Mouse (Mus musculus): ENCODE measurements around the gene Apol9a.
"Not testable (repeated sequence)": the region's sequence is repeated elsewhere in the genome, so short reads cannot be mapped to it uniquely, and the experiment has no call there.

The Apol9a gene

DNA sequence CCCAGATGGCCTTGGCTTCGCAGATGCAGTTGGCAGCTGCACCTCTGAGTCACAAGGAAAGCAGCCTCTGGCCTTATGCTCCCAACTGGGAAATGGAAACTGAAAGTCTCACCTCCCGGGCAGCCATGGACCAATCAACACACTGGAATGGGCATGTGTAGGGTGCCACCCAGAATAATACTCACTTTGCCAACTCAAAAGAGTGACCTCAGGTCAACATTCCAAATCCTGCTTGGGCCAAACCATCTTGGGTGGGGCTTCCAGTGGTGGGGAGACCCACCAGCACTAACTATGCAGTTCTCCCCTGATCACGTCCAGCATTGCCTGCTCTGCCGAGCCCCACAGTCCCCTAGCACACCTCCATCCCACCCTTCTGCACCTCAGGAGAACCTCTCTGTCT lies at the start of gene Apol9a:
Gene Apol9a (minus strand): TSS at position 101 of the 400 bp plus-strand sequence.
- not testable (repeated sequence) for DNase-seq

DNA sequence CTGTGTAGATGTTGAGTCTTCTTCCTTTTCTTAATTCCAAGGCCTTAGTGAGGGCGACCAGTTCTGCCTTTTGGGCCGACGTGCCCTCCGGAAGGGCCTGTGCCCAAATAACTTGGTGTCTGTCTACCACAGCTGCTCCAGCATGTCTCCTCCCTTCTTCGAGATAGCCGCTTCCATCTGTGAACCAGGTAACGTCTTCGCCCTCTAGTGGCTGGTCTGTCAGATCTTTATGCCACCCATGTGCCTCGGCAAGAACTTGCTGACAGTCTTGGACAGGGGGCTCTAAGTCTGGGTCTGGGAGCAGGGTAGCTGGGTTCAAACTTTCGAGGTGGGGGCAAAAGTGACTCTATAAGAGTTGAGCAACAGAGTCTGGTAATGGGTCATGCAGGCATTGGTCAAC lies 39.0 kb upstream of the Apol9a start:
- peak in 1 of 2 experiments; percentile 4 for DNase-seq

GRCm38 (mm10) chr15:77447392-77447791 lies 36.5 kb upstream of the Apol9a start, which contains the start of gene Apol7b:
TSS of gene Apol7b (minus strand) at chr15:77447492.
- not testable (repeated sequence) for DNase-seq

DNA sequence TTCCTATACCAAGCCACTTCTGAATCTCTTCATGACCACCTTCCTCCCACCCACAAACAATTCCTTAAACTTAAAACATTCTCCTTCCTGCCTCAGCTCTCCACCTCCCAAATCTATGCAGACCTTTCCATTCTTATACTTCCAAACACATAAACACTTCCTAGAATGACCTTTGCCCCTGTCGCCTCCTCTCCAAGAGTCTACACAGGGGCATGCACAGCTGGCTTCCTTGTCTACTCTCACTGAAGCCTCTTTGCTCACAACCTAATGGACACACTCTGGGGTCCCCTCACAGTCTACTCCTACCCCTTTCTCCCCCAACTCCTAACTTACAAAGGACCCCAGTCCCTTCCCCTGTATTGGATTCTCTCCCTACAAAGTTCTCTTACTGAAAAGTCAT lies 34.7 kb upstream of the Apol9a start:
- not testable (repeated sequence) for DNase-seq

DNA sequence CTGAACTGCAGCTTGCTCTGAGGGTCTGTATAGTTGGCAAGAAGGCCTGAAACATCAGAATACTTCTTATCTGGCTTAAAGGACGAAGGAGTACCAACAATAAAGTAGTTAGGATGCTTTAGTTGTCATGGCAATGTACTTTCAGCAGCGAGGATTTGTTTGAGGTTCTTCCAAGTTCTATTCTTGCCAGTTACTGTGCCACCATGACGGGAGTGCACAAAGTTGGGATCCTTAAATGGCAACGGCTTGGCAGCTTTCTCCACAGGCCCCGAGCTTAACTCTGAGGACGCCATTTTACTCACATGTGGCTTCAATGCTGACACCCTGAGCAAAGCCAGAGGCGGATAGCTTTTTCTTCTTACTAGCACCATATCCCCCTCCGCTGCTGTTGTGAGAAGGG lies 33.8 kb upstream of the Apol9a start:
- not testable (repeated sequence) for DNase-seq

DNA sequence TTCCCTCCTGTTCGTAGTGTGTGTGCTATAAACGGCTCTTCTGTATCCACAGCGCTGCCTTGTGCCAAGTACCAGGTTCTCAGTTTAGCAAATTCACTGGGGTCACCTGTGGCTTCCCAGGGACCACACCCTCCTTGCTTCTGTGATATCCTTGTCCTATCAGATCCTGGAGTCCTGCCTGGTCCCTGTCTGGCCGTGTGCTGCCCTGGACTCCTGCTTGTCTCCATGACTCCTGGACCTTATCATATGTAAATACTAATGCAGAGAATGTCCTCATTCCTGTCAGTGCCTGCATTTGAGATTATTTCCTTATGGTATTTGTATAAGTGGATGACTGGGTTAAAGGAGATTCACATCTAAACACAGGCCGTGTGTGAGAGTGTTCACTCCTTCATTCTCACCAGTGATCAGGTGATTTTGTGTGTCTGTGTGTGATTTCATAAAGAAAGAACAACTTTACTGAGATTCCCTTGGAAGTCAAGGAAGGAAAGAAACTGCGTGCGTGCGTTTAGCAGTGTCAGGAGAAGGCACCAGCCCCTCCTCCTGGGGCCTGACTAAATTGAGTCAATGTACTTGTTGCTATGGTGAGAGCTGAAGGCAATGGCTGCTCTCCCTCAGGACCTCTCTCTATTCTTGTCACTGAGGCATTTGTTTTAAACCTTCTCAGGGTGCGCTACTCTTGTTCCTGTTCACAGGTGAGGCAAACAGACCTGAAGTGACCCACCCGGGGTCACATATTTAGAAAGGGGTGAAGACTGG lies 17.9 kb upstream of the Apol9a start:
- DNase-seq: not testable (repeated sequence)

DNA sequence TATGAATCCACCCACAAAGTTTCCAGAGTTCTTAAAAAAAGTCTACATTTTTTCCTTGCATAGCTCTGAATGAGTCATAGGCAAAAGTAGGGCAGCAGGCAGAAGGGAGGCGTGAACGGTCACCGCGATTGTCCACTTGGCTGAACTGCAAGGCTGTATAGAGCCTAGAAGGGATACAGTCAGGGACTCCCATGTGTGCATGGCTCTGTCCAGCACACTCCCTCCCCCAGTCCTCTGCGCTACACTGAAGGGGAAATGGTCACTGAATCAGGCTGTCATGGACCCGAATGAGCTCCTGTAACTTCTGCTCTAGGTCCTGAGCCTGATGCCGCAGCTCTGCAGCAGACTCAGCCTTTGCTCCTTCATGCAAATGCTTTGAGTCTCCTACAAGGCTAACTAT lies 12.0 kb upstream of the Apol9a start:
- DNase-seq: not testable (repeated sequence)

DNA sequence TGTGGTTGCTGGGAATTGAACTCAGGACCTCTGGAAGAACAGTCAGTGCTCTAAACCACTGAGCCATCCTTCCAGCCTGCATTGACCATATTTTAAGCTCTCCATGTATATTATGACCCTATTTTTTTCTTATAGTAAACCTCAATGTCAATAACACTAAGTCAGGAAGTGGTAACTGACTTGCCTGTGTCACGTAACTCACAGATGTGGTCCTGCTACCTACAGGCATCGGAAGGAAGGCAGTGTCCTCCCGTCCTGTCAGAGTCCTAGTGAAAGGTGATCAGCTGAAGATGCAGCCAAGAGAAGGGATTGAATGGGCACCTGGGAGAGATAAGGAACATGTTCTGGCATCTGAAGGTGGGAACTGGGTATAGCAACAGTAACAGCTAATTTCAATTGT lies 8.7 kb upstream of the Apol9a start:
- DNase-seq: not testable (repeated sequence)

DNA sequence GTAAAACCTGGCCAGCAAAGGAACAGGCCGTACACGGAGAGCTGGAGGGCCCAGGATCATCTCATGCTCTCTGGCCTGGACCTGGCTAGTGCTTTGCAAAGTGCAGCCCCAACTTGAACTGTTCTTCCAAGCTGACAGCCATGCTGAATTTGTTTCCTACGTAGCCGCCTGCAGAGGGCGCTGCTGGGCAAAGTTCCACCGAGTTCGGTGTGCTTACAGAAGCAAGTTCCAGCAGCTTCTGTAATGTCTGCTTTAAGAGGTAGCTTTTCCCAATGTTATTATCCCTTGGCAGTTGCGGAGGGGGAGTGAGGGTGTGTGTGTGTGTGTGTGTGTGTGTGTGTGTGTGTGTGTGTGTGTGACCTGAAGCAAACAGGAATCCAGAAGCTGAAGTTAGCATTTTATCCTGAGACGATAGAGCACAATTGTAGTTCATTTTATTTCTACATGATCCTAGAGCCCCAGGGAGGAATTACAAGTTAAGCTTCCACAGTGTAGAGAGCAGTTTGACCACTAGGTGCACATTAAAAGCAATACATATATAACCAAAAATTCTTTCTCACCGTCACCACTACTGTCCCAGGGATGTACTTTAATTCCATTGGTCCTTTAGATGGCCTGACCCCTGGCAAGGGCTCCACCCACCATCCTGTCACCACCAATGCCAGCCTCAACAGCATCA lies 5.9 kb upstream of the Apol9a start:
- DNase-seq: not testable (repeated sequence)

- not testable (repeated sequence) for DNase-seq
These were observed 4.7 kb upstream of the Apol9a start for GRCm38 (mm10) chr15:77415653-77416052.

GRCm38 (mm10) chr15:77412695-77413094 lies 1.8 kb upstream of the Apol9a start:
- not testable (repeated sequence) for DNase-seq

DNA sequence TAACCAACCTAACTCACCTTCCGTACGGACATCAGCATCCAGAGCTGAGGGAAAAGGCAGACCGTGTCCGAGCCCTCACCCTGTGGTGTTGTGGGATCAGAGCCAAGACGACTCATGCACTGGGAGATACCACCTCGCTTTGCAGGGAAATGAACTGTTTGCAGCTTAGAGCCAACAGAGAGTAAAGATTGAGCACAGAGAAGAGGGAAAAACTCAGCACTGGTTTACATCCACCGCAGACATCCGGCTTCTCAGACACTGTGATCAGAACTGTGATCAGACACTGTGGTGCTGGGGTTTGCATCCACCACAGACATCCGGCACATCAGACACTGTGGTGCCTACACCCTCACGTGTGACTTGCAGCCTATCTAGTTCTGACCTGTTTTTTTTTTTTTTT lies 4.6 kb downstream of the Apol9a start:
- DNase-seq: not testable (repeated sequence)

DNA sequence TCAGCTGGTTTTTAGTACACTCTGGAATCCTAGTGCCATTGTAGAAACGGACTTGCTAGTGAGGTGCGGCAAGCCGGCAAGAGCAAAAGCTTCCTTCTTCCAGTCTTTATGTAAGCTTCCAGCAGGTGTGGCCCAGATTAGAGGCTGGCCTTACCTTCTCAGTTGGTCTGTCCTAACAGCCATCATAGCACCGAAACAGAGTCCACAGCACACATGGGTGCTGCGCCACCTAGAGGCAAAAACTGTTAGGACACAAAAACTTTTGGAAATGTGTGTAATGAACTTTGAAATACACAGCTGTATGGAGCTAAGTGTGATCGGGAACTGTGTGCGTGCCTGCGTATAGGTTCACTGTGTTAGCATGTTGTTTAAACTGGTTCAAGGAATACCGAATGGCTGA lies 11.9 kb downstream of the Apol9a start, which contains the start of gene Apol7a:
Gene Apol7a (minus strand): TSS at position 84 of the 400 bp plus-strand sequence.
- DNase-seq: peak in 1 of 2 experiments; percentile 9

- DNase-seq: peak; percentile 13 to 39
These were observed 13.3 kb downstream of the Apol9a start for GRCm38 (mm10) chr15:77397450-77398132.

GRCm38 (mm10) chr15:77393832-77394231 lies 17.1 kb downstream of the Apol9a start:
- not testable (repeated sequence) for DNase-seq

DNA sequence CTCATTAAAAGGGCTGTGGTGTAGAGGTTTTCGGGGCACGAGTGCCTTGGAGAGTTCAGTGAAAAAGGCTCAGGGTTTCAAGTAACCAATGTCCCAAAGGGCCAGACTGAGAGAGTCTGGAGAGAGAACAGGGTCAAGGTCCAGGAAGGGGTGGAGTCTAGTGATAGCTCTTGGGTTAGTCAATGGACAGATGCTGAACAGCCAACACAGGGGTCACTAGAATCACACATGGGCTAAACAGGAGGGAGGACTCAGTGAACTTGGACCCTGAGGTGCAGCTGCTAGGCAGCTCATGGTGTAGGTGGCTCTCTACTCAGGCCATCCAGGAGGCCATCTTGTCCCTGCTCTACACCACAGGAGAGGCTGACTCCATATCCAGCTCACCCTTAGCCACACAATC lies 23.5 kb downstream of the Apol9a start:
- no peak for DNase-seq

DNA sequence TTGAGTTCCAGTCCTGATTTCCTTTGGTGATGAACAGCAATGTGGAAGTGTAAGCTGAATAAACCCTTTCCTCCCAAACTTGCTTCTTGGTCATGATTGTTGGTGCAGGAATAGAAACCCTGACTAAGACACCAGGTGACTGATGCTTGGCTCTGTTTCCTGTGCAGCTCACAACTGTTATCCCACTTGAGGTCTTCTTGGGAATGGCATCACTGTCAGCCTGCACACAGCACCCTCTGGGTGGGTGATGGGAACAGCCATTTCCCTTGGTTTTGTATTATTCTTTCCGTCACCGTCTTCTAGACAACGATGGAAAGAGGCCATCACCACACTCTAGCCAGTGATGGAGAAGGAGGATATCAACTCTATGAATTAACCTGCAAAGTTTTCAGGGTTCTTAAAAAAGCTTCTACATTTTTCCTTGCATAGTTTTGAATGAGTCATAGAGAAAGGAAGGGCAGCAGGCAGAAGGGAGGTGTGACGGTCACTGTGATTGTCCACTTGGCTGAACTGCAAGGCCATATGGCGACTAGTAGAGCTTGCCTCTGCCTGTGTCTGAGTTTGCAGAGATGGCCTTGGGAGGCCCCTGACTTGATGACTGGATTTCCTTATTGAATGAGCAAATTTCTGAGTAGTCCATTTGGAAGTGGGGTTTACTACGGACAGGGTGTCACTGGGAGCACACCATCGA lies 26.4 kb downstream of the Apol9a start:
- no peak for DNase-seq

GRCm38 (mm10) chr15:77382880-77383279 lies 28.1 kb downstream of the Apol9a start:
- DNase-seq: no peak

DNA sequence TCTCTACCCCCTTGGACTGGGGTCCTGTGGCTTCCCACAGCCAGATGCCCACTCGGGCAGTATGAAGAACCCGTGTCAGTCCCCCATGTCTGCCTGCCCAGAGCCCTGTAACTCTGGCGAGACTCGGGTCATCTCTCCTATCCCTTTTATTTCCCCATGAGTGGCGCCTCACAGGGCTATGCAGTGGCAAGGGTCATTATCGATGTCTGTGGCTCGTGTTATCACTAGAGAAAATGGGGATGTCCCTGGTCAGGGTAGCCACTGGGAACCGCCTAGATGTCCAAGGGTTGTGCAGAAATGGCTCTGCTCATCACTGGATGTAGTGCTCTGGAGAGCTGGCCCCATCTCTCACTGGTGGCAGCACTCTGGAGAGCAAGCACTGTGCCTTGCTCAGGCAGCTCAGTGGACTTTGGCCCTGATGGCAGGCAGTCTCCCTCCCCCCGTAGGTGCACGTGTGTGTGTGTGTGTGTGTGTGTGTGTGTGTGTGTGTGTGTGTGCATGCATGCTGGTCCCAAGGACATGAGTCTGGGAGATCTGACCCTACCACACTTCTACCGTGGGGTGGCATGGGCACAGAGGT lies 28.6 kb downstream of the Apol9a start:
- no peak for DNase-seq

DNA sequence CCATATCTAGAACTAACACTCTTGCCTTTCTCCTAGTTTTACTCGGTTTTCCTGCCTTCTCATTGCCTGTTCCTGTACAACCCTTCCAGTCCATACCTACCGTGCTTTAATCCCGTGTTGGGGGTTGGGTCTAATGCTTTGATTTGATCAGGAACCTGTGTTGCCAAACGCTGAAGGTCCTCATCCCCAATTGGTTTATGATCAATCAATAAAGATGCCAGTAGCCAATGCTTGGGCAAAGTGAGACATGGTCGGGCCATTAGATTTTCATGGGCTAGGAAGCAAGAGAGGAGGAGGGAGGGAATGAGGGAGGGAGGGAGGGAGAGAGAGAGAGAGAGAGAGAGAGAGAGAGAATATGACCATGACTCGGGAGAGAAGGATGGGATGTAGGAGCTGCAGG lies 29.5 kb downstream of the Apol9a start:
- no peak for DNase-seq

- DNase-seq: no peak
These were observed 31.0 kb downstream of the Apol9a start for GRCm38 (mm10) chr15:77379921-77380320.

DNA sequence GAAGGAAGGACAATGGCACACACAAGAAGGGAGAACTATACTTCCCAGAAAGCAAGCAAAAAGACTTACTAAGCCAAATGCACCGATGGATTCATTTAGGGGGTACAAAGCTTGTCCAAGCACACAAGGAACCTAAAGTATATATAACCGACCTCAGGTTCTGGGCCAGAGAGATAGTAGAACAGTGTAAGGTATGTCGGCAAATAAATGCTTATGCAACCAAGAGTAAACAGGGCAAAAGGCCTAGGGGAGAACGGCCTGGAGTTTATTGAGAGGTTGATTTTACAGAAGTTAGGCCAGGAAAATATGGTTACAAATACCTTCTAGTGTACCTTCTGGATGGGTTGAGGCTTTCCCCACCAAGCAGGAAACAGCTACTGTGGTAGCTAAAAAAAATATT lies 33.5 kb downstream of the Apol9a start:
- no peak for DNase-seq
